Mouse (Mus musculus): ENCODE measurements around the gene Ly6g5b.

Gene Ly6g5b

GRCm38 (mm10) chr17:35104754-35105153 is 10.5 kb downstream of the Ly6g5b start:
- DNase-seq (ENCODE audit: low spot score) = no peak

- no peak for DNase-seq (ENCODE audit: low spot score)
These were observed 11.1 kb downstream of the Ly6g5b start for GRCm38 (mm10) chr17:35104079-35104478.

- no peak for DNase-seq (ENCODE audit: low spot score)
These were observed 12.0 kb downstream of the Ly6g5b start for GRCm38 (mm10) chr17:35103221-35103690.

GRCm38 (mm10) chr17:35102299-35102698 is 12.9 kb downstream of the Ly6g5b start:
- DNase-seq (ENCODE audit: low spot score) = no peak

GRCm38 (mm10) chr17:35101161-35101560 is 14.1 kb downstream of the Ly6g5b start:
- no peak for DNase-seq (ENCODE audit: low spot score)

- no peak for DNase-seq (ENCODE audit: low spot score)
These were observed 14.9 kb downstream of the Ly6g5b start for GRCm38 (mm10) chr17:35100196-35100765.

- no peak for DNase-seq (ENCODE audit: low spot score)
These were observed 18.0 kb downstream of the Ly6g5b start for GRCm38 (mm10) chr17:35097164-35097655.

GRCm38 (mm10) chr17:35096597-35096996 is 18.6 kb downstream of the Ly6g5b start:
- DNase-seq (ENCODE audit: low spot score) = no peak

GRCm38 (mm10) chr17:35094475-35095365 is 20.5 kb downstream of the Ly6g5b start:
- no peak for DNase-seq (ENCODE audit: low spot score)

GRCm38 (mm10) chr17:35092403-35093198 is 22.6 kb downstream of the Ly6g5b start:
- DNase-seq (ENCODE audit: low spot score) = peak; percentile 32

- no peak for DNase-seq (ENCODE audit: low spot score)
These were observed 24.9 kb downstream of the Ly6g5b start for GRCm38 (mm10) chr17:35090166-35090932.

- peak; percentile 95 for DNase-seq (ENCODE audit: low spot score)
These were observed 26.2 kb downstream of the Ly6g5b start, which contains the start of gene Abhd16a for GRCm38 (mm10) chr17:35088825-35089644. Abhd16a (plus strand) TSS chr17:35089263.

GRCm38 (mm10) chr17:35088151-35088550 is 27.1 kb downstream of the Ly6g5b start:
- DNase-seq (ENCODE audit: low spot score) = no peak

GRCm38 (mm10) chr17:35085208-35085865 is 29.9 kb downstream of the Ly6g5b start, which contains the start of gene Ly6g6f:
Ly6g6f (minus strand) TSS chr17:35085610.
- no peak for DNase-seq (ENCODE audit: low spot score)

GRCm38 (mm10) chr17:35083929-35084497 is 31.2 kb downstream of the Ly6g5b start:
- no peak for DNase-seq (ENCODE audit: low spot score)

- no peak for DNase-seq (ENCODE audit: low spot score)
These were observed 32.2 kb downstream of the Ly6g5b start for GRCm38 (mm10) chr17:35082841-35083576.

GRCm38 (mm10) chr17:35080710-35081109 is 34.5 kb downstream of the Ly6g5b start:
- no peak for DNase-seq (ENCODE audit: low spot score)

- no peak for DNase-seq (ENCODE audit: low spot score)
These were observed 35.0 kb downstream of the Ly6g5b start for GRCm38 (mm10) chr17:35080248-35080647.

- DNase-seq (ENCODE audit: low spot score) = no peak
These were observed 35.5 kb downstream of the Ly6g5b start for GRCm38 (mm10) chr17:35079778-35080177.
